Mouse (Mus musculus): Measurements from ENCODE around the gene Ffar4. TPM values are rescaled to one million over a fixed set of nuclear protein-coding genes. Genes with fewer than 3 reads are reported as not detected.

Ffar4 gene
- 77.9 and 151 TPM in 2 replicates for polyA plus RNA-seq (2012; rRNA removed)

GRCm38 (mm10) chr19:38096858-38097758, at the start of gene Ffar4:
Ffar4 (plus strand) TSS chr19:38097071.

GRCm38 (mm10) chr19:38054720-38055192, 42.1 kb upstream of the Ffar4 start, which contains the start of gene Cep55:
Cep55 (plus strand) TSS chr19:38055011.

GRCm38 (mm10) chr19:38125219-38125610, 28.3 kb downstream of the Ffar4 start, which contains the start of gene Rbp4:
Rbp4 (minus strand) TSS chr19:38125281.

GRCm38 (mm10) chr19:38132481-38132880, 35.6 kb downstream of the Ffar4 start, which contains the start of gene Pde6c:
Pde6c (plus strand) TSS chr19:38132781.

Other genes with a start within 250 kb of the Ffar4 start
- gene Myof, start 53.5 kb upstream of the Ffar4 start, polyA plus RNA-seq (2012; rRNA removed) = 14.4 and 20.9 TPM in 2 replicates
- gene Cep55, start 42.1 kb upstream of the Ffar4 start, polyA plus RNA-seq (2012; rRNA removed) = 1.2 and 1.6 TPM in 2 replicates
- 47.2 and 56.3 TPM in 2 replicates for gene Rbp4, start 28.2 kb downstream of the Ffar4 start, polyA plus RNA-seq (2012; rRNA removed)
- not detected in 2 replicates for gene Pde6c, start 35.7 kb downstream of the Ffar4 start, polyA plus RNA-seq (2012; rRNA removed)
- gene Fra10ac1, start 127.1 kb downstream of the Ffar4 start, polyA plus RNA-seq (2012; rRNA removed) = 2.3 and 2.7 TPM in 2 replicates
- gene Lgi1, start 167.5 kb downstream of the Ffar4 start, polyA plus RNA-seq (2012; rRNA removed) = 0.03 and 0.05 TPM in 2 replicates

All from colon, adult 2 months (tissue).